Mouse (Mus musculus) embryonic fibroblast, embryonic 13.5 days (primary cell): ENCODE results near the gene Ppm1b. TPM values are rescaled to one million over a fixed set of nuclear protein-coding genes. Genes with fewer than 3 reads are reported as not detected.
"Not testable (repeated sequence)": the region's sequence is repeated elsewhere in the genome, so short reads cannot be mapped to it uniquely, and the experiment has no call there.

ENCODE experiments used
- H3K27ac ChIP-seq: 2 replicates; pipeline ENCODE4 v1.5.1; 2012; ENCODE audit warnings: low read length, control low read depth, inconsistent platforms; ENCODE audit not compliant: insufficient read depth
- H3K4me1 ChIP-seq: 2 replicates; pipeline ENCODE4 v1.6.1; 2011; ENCODE audit warnings: low read length; ENCODE audit not compliant: control insufficient read depth, insufficient read depth
- H3K4me3 ChIP-seq: 2 replicates; pipeline ENCODE4 v1.5.1; 2011; ENCODE audit warnings: mild to moderate bottlenecking, control low read depth, low read length; ENCODE audit not compliant: insufficient read depth
- CTCF ChIP-seq: IDR thresholded peaks from 2 replicates; pipeline ENCODE4 v1.5.1; 2011; ENCODE audit warnings: mild to moderate bottlenecking, control low read depth, low read length, moderate library complexity, borderline replicate concordance; ENCODE audit not compliant: insufficient read depth
- POLR2A ChIP-seq: IDR thresholded peaks from 2 replicates; pipeline ENCODE4 v1.6.1; 2011; ENCODE audit warnings: low read depth, mild to moderate bottlenecking, control low read depth, low read length, moderate library complexity
- polyA plus RNA-seq: library from polyadenylated mRNA; stranded (reverse); fragments of >200 nt; gene quantifications from 2 replicates; pipeline ENCODE4 v1.2.4, GENCODE M21; 2011; ENCODE audit warnings: low read depth; ENCODE audit not compliant: missing spikeins, insufficient read length

Ppm1b gene
- 56.9 and 63.1 TPM in 2 replicates for polyA plus RNA-seq

DNA sequence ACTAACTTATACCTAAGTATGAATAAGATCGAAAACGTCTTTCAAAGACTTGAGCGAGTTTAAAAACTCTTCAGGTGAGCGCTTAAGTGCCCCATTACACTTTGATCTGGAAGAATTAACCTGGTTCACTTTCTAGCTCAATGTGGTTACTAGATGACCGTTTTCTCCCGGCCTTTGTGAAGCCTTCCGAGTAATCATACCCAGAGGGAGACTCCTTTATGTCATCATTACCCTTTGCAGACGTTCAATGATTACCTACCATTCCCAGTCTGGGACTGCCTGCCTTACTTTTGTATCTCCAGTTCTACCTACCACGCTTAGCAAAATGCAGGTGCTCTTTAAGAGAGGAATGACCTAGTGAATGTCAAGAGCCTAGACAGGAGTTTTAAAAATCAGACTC is at the start of gene Ppm1b:
Ppm1b (plus strand) TSS at position 301 of the 400 bp plus-strand sequence.
- no peak for TF ChIP-seq POLR2A
- no peak for TF ChIP-seq CTCF
- H3K4me3 ChIP-seq = peak within 1 kb of the TSS; percentile 38
- H3K27ac ChIP-seq = peak within 1 kb of the TSS; percentile 19
- H3K4me1 ChIP-seq = peaks cover 2% of the 10 kb centered on the region; the same call in 1 of the 2 replicates

DNA sequence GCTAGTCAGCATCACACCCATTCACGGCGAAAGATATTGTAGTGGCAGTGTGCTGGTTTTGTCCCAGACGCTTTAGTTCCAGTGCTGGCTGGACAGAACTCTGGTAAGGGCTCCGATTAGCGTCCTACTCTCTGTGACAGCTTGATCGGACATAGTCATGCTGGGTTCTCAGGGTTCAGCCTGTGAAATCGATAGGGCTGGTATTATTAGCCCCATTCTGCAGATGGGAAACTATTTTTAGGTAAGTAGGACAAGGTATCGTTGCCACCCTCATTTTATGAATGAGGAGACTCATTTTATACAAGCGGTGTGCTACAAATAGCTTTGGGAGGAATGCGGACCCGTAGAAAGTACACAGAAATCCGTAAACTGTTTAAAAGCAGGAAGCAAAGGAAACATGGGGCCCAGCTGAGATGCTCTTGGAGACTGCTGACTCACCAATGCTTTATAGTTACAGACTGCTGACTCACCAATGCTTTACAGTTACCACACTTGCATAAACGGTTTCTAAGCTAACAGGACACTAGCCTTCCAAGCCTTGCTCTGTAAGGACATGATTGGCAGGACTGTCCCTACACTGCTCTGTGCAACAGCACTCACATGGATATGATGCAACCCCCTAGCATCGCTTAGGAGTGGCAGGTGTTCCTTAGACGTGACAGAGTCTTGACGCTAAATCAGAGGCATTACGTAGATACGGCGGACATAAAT is 34.7 kb upstream of the Ppm1b start:
- peaks cover 2% of the 10 kb centered on the region; the same call in 1 of the 2 replicates for H3K4me1 ChIP-seq
- TF ChIP-seq CTCF (no peak), POLR2A (no peak)

GRCm38 (mm10) chr17:84924779-84925178 is 31.8 kb upstream of the Ppm1b start:
- peaks cover 2% of the 10 kb centered on the region; the same call in 1 of the 2 replicates for H3K4me1 ChIP-seq
- no peak overlapping the region for H3K27ac ChIP-seq
- H3K4me3 ChIP-seq = no peak overlapping the region
- TF ChIP-seq POLR2A (no peak), CTCF (no peak)

More for the DNA sequence above, 34.7 kb upstream of the Ppm1b start:
- Histone ChIP-seq H3K4me3 (no peak overlapping the region), H3K27ac (no peak overlapping the region)

- no peak for TF ChIP-seq POLR2A
- no peak for TF ChIP-seq CTCF
- Histone ChIP-seq H3K4me1 (peaks cover 2% of the 10 kb centered on the region; the same call in 1 of the 2 replicates), H3K4me3 (no peak overlapping the region), H3K27ac (no peak overlapping the region)
Observed at GRCm38 (mm10) chr17:84926233-84926632, 30.3 kb upstream of the Ppm1b start.

DNA sequence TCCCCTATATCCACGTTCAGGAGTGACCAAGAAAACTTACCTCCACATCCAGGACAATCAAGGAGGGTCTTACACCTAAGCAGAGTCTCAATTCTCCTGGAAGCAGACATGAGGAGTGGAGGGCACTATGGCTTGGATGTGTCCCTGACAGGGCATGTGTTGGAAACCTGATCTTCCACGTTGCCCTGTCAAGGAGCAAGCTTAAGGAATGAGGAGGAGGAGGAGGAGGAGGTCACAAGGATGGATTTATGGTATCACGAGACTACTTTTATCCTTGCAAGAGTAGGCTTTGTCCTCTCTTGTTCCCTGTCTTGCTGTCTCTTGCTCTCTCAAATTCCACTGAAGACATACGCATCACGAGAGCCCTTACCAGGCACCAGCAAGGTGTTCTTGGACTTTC is 29.0 kb upstream of the Ppm1b start:
- Histone ChIP-seq H3K27ac (no peak overlapping the region), H3K4me3 (no peak overlapping the region), H3K4me1 (no peaks in the 10 kb centered on the region)
- TF ChIP-seq CTCF = no peak
- TF ChIP-seq POLR2A = no peak

- H3K4me3 ChIP-seq = no peak overlapping the region
- H3K27ac ChIP-seq = no peak overlapping the region
- TF ChIP-seq CTCF (no peak), POLR2A (no peak)
- H3K4me1 ChIP-seq = no peaks in the 10 kb centered on the region
Observed at GRCm38 (mm10) chr17:84932943-84933342, 23.6 kb upstream of the Ppm1b start.

- Histone ChIP-seq H3K27ac (no peak overlapping the region), H3K4me3 (no peak overlapping the region), H3K4me1 (no peaks in the 10 kb centered on the region)
- TF ChIP-seq CTCF (no peak), POLR2A (no peak)
Observed at GRCm38 (mm10) chr17:84933968-84934367, 22.6 kb upstream of the Ppm1b start.

DNA sequence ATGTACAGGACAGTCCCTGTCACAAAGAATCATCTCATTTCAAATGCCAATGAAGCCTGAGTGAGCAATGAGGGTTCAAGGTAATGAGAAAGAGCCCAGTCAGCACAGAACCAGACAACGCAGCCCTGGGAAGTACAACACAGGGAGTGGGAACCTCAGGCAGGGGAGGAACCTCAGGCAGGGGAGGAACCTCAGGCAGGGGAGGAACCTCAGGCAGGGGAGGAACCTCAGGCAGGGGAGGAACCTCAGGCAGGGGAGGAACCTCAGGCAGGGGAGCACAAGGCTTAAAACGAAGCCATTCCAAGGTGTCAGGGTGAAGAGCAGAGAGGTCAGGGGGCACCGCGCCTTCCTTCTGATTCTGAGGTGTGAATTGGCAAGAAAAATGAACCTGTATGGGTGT is 20.9 kb upstream of the Ppm1b start:
- H3K4me3 ChIP-seq, H3K27ac ChIP-seq, H3K4me1 ChIP-seq: not testable (repeated sequence)

GRCm38 (mm10) chr17:84936301-84936700 is 20.2 kb upstream of the Ppm1b start:
- Histone ChIP-seq H3K27ac (no peak overlapping the region), H3K4me3 (no peak overlapping the region), H3K4me1 (no peaks in the 10 kb centered on the region)
- TF ChIP-seq CTCF (no peak), POLR2A (no peak)

GRCm38 (mm10) chr17:84936809-84937208 is 19.7 kb upstream of the Ppm1b start:
- H3K4me3 ChIP-seq = no peak overlapping the region
- no peak for TF ChIP-seq CTCF
- no peak for TF ChIP-seq POLR2A
- H3K4me1 ChIP-seq = no peaks in the 10 kb centered on the region
- no peak overlapping the region for H3K27ac ChIP-seq
